Mouse (Mus musculus) kidney, adult 11 months (tissue): ENCODE data around the gene Plod1.

Experiments used
- DNase-seq: peaks from one replicate; pipeline ENCODE4 v3.0.0; 2022

Plod1 gene

GRCm38 (mm10) chr4:147936331-147936954 lies at the start of gene Plod1:
Plod1 (minus strand) TSS chr4:147936767.
- DNase-seq: peak; percentile 85

DNA sequence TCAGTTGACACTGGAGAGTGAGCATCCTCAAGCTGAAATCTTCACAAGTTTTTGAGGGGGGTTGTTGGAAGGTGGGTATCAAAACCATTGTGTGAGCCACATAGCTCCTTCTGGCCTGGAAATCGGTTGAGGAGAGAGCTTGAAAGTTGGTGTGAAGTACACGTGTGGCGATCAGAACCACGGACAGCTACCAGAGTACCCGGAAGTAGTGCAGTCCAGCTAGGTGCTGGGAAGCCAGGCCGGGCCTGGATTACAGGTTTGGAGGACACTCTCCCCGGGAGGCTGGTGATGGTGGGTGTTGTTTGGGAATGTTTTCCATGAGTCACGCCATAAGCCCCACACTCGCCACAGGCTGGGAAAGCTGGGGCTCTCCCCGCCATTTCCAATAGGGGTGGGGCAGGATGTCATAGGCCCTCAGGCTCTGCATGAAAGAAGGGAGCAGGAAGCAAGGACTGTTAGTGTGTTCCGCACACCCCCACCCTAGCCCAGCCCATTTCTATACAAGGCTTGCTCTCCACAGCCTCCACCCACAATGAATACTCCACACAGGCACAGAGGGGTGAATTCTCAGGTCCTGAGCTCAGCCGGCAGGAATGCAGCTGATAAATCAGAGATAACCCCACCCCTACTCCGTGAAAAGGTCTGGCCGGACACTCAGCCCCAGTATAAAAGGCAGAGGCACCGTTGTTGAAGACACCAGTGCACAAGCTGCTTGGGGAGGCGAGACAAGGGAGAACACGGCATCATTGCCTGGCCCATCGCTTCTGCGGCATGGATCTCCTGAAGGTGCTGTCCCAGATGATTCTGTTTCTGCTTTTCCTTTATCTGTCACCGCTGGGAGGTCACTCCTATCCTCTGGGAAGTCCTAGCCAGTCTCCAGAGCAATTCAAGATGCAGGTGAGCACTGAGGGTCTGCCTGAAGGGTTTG lies 48.9 kb upstream of the Plod1 start, which contains the start of gene Nppb:
TSS of gene Nppb (plus strand) at position 584 of the 928 bp plus-strand sequence.
- DNase-seq: peak; percentile 25

DNA sequence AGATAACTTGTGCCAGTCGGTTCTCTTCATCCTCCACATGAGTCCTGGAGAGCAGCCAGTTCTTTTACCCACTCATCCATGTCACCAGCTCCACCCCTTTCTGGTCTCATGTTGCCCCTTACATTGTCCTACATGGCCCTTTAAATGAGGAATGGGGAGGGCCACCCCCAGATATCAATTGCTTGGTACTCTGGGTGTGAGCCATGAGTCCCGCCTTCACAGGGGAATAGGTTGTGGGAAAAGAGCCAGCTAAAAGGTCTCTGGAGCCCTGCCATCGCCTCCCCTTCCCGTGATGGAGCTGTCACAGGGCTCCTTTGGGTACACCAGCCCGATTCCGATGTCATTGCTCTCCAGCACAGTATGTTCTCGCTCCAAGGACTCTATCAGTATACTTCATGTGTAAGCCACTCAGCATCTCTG lies 42.9 kb upstream of the Plod1 start:
- DNase-seq: no peak

DNA sequence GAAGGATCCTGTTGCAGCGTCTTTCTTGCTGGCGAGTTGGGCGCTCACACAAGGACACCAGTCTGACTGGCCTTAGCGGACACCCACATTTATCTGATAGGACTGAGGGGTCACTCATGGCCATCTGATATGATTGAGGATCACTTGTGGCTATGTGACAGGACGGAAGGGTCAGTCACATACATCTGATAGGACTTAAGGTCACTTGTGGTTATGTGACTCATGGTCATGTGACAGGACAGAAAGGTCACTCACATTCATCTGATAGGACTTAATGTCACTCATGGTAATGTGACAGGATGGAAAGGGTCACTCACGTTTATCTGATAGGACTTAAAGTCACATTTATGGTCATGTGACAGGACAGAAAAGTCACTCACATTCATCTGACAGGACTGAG lies 41.8 kb upstream of the Plod1 start:
- DNase-seq: no peak

DNA sequence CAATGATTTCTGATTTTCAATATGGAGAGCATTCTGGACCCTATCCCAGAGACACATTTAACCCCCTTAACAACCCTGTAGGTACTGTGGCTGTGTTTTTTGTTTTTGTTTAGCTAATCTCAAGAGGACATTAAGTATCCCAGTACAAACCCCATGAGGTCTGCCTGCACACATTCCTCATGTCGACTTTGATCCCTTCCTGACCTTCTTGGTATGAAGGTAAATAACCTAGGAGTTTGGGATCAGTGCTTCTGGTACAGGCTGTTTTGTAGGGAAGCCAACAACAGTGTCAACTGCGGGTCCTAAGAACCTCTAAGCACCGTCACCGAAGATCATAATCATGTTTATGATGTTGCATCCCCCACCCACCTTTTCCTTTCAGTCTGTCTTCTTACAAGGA lies 41.2 kb upstream of the Plod1 start:
- DNase-seq: peak; percentile 63

GRCm38 (mm10) chr4:147976237-147976636 lies 39.7 kb upstream of the Plod1 start:
- DNase-seq: no peak

DNA sequence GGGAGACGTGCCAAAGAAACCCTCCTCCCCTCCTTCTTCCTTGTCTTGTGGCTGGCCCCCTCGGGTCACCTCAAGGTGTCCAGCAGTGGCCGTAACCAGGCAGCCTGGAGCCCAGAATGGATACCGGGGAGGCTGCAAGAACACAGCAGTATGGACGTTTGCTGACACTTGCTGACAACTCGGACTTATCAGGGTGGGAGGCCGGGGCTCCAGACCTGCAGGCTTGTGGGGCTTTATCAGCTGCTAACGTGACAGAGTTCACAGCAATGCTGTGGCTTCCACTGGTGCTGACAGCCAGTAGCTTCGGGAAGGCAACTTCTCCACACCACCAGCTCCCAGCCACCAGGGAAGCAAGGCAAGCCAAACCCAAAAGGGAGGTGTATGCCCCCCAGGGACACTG lies 32.8 kb upstream of the Plod1 start:
- no peak for DNase-seq

DNA sequence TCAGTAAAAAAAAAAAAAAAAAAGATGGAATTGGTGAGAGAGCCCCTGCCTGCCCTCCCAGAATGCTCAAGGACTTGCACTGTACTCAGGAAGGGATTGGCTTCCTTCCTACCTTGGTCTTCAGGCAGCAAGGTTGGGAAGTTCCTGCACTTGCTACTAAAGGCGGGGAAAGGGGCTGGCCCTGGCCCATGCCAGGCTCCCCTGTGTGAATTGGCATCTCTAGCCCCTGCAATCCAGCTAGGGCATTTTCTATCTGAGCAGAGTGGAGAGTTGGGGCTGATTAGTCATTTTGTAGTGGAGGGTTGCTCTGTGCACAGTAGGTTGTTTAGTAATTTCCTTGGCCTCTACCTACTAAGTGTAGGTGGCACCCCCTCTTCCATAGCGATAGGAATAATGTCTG lies 32.2 kb upstream of the Plod1 start:
- no peak for DNase-seq

DNA sequence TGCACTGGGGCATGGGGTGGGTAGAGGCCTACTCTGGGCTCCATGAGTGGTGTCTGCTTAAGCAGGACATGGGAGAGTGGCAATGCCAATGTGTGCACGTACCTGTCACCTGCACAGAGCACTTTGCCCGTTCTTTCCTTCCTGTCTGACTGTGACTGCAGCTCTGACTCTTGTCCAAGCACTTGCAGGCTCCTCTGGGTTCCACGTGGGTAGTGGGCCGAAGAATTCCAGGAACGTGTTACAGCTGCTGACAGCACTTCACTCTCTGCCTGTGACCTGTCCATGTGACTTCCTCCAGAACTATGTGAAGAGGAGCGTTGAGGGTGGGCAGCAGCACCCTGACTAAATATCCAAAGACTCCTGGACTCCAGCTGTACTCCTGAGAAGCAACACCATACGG lies 29.1 kb upstream of the Plod1 start:
- peak; percentile 64 for DNase-seq

- DNase-seq: no peak
Observed at GRCm38 (mm10) chr4:147963623-147964022, 27.1 kb upstream of the Plod1 start.

- no peak for DNase-seq
Observed at GRCm38 (mm10) chr4:147962781-147963180, 26.2 kb upstream of the Plod1 start.

- DNase-seq: peak; percentile 60
Observed at GRCm38 (mm10) chr4:147959881-147960831, 23.6 kb upstream of the Plod1 start.

DNA sequence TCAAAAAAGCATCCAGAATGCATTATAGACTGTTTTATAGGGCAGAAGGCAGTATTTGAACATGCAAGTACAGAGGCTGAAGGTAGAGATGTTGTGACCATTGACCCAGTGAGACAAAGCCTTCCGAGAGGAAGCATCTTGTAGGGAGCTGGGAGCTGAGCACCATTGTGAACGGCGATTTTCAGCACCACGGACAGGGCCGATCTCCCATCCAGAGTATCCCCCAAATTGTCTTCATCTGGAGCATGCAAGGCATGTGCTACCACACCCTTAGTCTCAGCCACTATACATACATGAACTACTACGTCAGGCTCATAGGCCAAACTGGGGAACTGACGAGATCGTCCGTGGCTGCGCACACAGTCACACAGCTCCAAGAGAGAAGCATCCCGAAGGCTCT lies 20.6 kb upstream of the Plod1 start:
- no peak for DNase-seq

- no peak for DNase-seq
Observed at GRCm38 (mm10) chr4:147953590-147953989, 17.0 kb upstream of the Plod1 start.

DNA sequence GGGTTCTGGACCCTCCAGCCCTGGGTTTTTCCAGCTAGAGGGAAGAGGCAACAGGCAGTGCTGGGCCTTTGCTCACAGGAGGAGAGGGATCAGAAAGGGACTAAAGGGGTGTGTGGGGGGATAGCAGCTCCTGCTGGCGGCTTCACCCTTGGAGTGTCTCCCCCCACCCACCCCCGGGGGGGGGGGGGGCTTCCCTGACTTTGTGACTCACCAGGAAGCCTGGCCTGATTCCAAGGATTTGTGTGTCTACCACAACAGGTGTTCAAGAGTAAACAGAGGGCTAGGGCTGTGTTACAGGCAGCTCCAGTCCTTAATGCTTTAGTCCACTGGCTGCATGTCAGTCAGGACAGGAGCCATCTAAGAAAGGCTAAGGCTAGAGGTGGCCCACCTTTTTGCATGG lies 10.9 kb upstream of the Plod1 start:
- no peak for DNase-seq

DNA sequence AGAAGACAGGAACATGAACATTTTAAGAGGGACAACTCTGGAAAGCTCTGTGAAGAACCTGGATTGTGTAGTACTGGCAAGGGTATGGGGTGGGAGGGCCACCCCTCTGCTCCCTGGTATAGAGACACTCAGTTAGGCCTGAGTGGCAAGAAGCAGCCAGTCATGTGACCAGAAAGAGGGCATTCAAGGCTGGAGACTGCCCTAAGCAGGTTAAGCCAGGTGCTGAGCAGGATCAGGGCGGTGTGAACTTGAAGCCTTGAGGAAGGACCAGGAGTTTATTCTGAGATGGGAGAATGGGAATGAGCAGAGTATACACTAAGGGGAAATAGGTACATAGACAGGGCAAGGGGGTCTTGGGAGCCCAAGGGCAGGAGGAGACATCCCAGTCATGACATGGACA lies 6.4 kb upstream of the Plod1 start:
- peak; percentile 72 for DNase-seq

GRCm38 (mm10) chr4:147941045-147942020 lies 4.8 kb upstream of the Plod1 start:
- peak; percentile 38 for DNase-seq

DNA sequence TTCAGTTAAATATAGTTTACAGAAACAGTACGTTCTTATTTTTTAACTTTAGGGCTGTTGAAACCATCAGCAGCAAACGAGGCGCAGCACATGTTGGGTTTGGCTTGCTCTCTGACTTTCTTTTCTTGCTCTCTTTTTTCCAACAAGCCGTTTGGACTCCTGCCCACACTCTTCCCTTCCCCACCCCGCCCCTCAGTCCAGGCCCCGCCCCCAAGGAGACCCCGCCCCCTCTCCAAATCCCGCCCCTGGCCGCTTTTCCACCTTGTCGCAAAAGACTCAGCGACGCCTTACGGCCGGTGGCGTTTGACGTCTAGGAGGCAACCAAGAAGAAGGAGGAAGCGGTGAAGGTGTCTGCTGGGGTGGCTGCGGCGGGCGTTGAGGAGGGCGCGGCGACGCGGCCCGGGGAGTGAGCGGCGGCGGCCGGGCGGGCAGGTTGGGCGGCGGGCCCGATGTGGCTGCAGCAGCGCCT lies 4.0 kb upstream of the Plod1 start, which contains the start of gene 2510039O18Rik:
TSS of gene 2510039O18Rik (plus strand) at position 320 of the 469 bp plus-strand sequence.
- DNase-seq: peak; percentile 81

GRCm38 (mm10) chr4:147940111-147940510 lies 3.5 kb upstream of the Plod1 start:
- no peak for DNase-seq

DNA sequence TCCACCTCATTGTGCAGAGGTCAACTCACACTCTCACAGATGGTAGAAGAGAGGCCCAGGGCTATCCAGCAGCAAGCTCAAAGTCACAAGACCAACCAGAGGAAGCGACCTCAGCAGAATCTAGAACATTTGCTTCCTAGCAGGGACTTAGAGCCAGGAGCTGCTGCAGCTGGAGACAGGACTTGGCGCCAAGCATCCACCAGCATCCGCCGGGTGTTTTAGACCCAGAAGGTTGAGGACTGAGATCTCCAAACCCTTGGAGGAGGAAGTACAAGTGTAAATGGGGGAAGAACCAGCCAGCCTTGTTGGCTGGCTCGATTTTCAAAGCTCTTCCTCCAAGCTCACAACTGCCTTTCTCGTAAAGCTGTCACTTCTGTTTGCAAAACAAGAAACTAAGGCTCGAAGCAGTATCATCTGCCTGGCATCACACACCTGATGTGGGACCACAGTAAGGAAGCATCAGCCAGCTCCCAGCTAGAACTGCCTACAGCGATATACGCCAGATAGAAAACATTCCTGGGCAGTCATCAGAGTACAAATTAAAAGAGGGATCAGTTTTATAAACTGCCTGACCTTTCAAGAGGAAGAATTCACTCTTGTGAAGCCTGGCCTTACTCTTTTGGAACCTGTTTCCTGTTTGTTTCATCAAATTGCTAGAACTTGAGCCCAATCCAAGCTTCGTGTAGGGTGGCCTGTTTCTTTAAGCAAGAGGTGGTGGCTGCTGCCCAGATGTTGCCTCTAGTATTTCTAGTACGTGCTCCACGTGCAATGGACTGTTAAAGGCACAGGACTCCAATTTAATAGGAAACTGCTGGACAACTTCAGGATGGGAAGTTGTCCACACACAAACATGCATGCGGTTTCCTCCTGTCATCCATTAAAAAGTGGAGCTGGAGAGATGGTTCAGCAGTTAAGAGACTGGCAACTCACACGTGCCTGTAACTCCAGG lies 1.9 kb upstream of the Plod1 start:
- peak; percentile 73 for DNase-seq
